Comparison of ENCODE assay signal across 34 mouse cellular contexts in the genomic region with DNA sequence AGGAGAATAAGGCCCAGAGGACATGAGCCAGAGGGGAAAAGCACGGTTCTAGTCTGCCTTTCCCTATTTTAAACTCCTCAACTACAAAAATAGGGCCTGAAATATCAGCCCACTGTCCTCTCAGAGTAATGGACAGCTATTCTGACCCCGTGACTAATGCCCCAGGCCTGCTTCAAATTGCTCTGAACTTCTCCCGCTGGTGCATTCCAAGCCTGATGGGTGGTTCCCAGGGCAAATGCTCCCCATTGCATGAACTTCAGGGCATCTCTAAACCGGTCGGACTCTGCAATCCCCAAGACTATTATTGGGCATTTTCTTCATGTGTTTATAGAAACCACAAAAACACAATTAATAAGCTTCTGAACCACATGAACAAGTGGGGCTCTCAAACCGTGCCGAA. TPM values are rescaled to one million over a fixed set of nuclear protein-coding genes. Genes with fewer than 3 reads are reported as not detected.
DNase-seq lines count a peak whose midpoint lies in the region; ATAC-seq lines count a peak whose summit lies in the region.
"Had no signal": no experiment of that assay in that cellular context is flagged by ENCODE, and none has a peak within 500 bp of the region (broad histone marks: within the 10 kb centered on the region; RNA-seq: fewer than 3 reads in every experiment).

No protein-coding gene starts in this region.

- no peaks in the 10 kb centered on the region for H3K36me3 ChIP-seq in hindbrain, embryonic 11.5 days (ENCODE audit: control insufficient read depth, insufficient read depth, low read length)
- H3K36me3 ChIP-seq in hindbrain, embryonic 14.5 days (replicated peaks; ENCODE audit: control insufficient read depth, insufficient read depth): no peaks in the 10 kb centered on the region
- no peaks in the 10 kb centered on the region for H3K36me3 ChIP-seq in embryonic facial prominence, embryonic 10.5 days (replicated peaks)
- H3K36me3 ChIP-seq: embryonic facial prominence, embryonic 13.5 days; forebrain, embryonic 12.5 days; forebrain, embryonic 15.5 days; G1E; intestine, embryonic 15.5 days had no signal

- H3K27ac ChIP-seq in hindbrain, embryonic 11.5 days (ENCODE audit: low read depth, low read length): no peak overlapping the region
- H3K27ac ChIP-seq in hindbrain, embryonic 14.5 days: no peak overlapping the region
- no peak overlapping the region for H3K27ac ChIP-seq in embryonic facial prominence, embryonic 10.5 days (replicated peaks)
- H3K27ac ChIP-seq: embryonic facial prominence, embryonic 13.5 days; forebrain, embryonic 12.5 days; forebrain, embryonic 15.5 days; heart, adult 2 months; intestine, embryonic 15.5 days had no signal

- no peaks in the 10 kb centered on the region for H3K9me3 ChIP-seq in hindbrain, embryonic 11.5 days (ENCODE audit: control insufficient read depth, low read length)
- H3K9me3 ChIP-seq in hindbrain, embryonic 14.5 days (ENCODE audit: control insufficient read depth, low read length): no peaks in the 10 kb centered on the region
- no peaks in the 10 kb centered on the region for H3K9me3 ChIP-seq in embryonic facial prominence, embryonic 10.5 days
- H3K9me3 ChIP-seq: embryonic facial prominence, embryonic 13.5 days; forebrain, embryonic 12.5 days; forebrain, embryonic 15.5 days; G1E; intestine, embryonic 15.5 days had no signal

- no peak overlapping the region for H3K9ac ChIP-seq in hindbrain, embryonic 11.5 days (ENCODE audit: low read depth, low read length)
- no peak overlapping the region for H3K9ac ChIP-seq in hindbrain, embryonic 14.5 days
- H3K9ac ChIP-seq: embryonic facial prominence, embryonic 13.5 days; forebrain, embryonic 12.5 days; forebrain, embryonic 15.5 days; intestine, embryonic 15.5 days had no signal

- DNase-seq in hindbrain, embryonic 11.5 days (ENCODE audit: low spot score): peak; percentile 6
- no peak for DNase-seq in hindbrain, embryonic 14.5 days (ENCODE audit: low spot score)
- DNase-seq in NIH3T3 (ENCODE audit: low read depth) (peak; percentile 9), adipocyte (ENCODE audit: low spot score) (no peak)
- DNase-seq in embryo, embryonic 11 days: peak; percentile 20
- peak; percentile 13 for DNase-seq in embryonic facial prominence, embryonic 10.5 days (ENCODE audit: low spot score)
- DNase-seq in heart, adult 9 months (ENCODE audit: low spot score in 2 of 2): no peak
- DNase-seq: adrenal gland, adult 2 months; adrenal gland, postnatal 14 days; B cell, adult 2 months; cerebellum, adult 11 months; cerebellum, adult 2 months; cerebellum, postnatal 10 days; cerebellum, postnatal 36 days; gastrocnemius, postnatal 10 days; gastrocnemius, postnatal 36 days; heart, adult 2 months; kidney, adult 2 months had no signal

- H3K4me3 ChIP-seq in hindbrain, embryonic 11.5 days (ENCODE audit: low read depth, low read length): no peak overlapping the region
- no peak overlapping the region for H3K4me3 ChIP-seq in hindbrain, embryonic 14.5 days (replicated peaks; ENCODE audit: low read length)
- H3K4me3 ChIP-seq in embryonic facial prominence, embryonic 10.5 days: no peak overlapping the region
- H3K4me3 ChIP-seq: embryonic facial prominence, embryonic 13.5 days; erythroblast, embryonic 14.5 days; forebrain, embryonic 12.5 days; forebrain, embryonic 15.5 days; heart, adult 2 months; intestine, embryonic 15.5 days had no signal

- WGBS in hindbrain, embryonic 11.5 days: 49% methylated on average over 7 of the region's 7 CpGs
- WGBS in hindbrain, embryonic 14.5 days: 47% methylated on average over 7 of the region's 7 CpGs
- WGBS in embryonic facial prominence, embryonic 10.5 days: 54% methylated on average over 7 of the region's 7 CpGs

- H3K4me1 ChIP-seq in hindbrain, embryonic 11.5 days (replicated peaks; ENCODE audit: control insufficient read depth, insufficient read depth, low read length): no peaks in the 10 kb centered on the region
- H3K4me1 ChIP-seq in hindbrain, embryonic 14.5 days (replicated peaks; ENCODE audit: control insufficient read depth, insufficient read depth, low read length): no peaks in the 10 kb centered on the region
- 0 out of 2 replicates have a peak, but pooled peaks cover 2% of the 10 kb centered on the region for H3K4me1 ChIP-seq in embryonic facial prominence, embryonic 10.5 days
- H3K4me1 ChIP-seq: embryonic facial prominence, embryonic 13.5 days; forebrain, embryonic 12.5 days; forebrain, embryonic 15.5 days had no signal

- no peak overlapping the region for H3K4me2 ChIP-seq in hindbrain, embryonic 11.5 days (replicated peaks; ENCODE audit: low read depth, low read length)
- H3K4me2 ChIP-seq in hindbrain, embryonic 14.5 days (replicated peaks): no peak overlapping the region
- H3K4me2 ChIP-seq: embryonic facial prominence, embryonic 13.5 days; forebrain, embryonic 12.5 days; forebrain, embryonic 15.5 days; heart, embryonic 11.5 days; intestine, embryonic 15.5 days had no signal

- ATAC-seq in hindbrain, embryonic 11.5 days (ENCODE audit: low FRiP score): no peak
- no peak for ATAC-seq in hindbrain, embryonic 14.5 days (ENCODE audit: low FRiP score)
- ATAC-seq in megakaryocyte progenitor cell, adult 5-6 weeks (replicated peaks; ENCODE audit: poor library complexity): no peak
- ATAC-seq: activated CD4-positive, CD25-positive, alpha-beta regulatory T cell, adult 4 months; forebrain, embryonic 15.5 days; hindbrain, embryonic 16.5 days; intestine, embryonic 15.5 days had no signal

- no peaks in the 10 kb centered on the region for H3K27me3 ChIP-seq in hindbrain, embryonic 11.5 days (ENCODE audit: control insufficient read depth, insufficient read depth, low read length)
- H3K27me3 ChIP-seq in hindbrain, embryonic 14.5 days (ENCODE audit: control insufficient read depth, insufficient read depth, low read length): no peaks in the 10 kb centered on the region
- H3K27me3 ChIP-seq in embryonic facial prominence, embryonic 10.5 days (replicated peaks; ENCODE audit: low read depth, poor library complexity, severe bottlenecking): no peaks in the 10 kb centered on the region
- H3K27me3 ChIP-seq: CH12.LX; embryonic facial prominence, embryonic 13.5 days; forebrain, embryonic 12.5 days; forebrain, embryonic 15.5 days; intestine, embryonic 15.5 days had no signal

RNA-seq across cellular contexts. Expression of gene A1cf, which starts 37.1 kb away (rescaled TPM):
- not detected in 2 replicates for polyA plus RNA-seq in hindbrain, embryonic 11.5 days (2014; fragmentation: Nextera tagmentation; extraction: Ambion mirVana)
- polyA plus RNA-seq in hindbrain, embryonic 14.5 days (2014; fragmentation: Nextera tagmentation; extraction: Ambion mirVana): not detected in 2 replicates
- not detected in 2 replicates for polyA plus RNA-seq in embryonic facial prominence, embryonic 10.5 days (2016; fragmentation: Nextera tagmentation; extraction: Ambion mirVana)
- not detected in 2 replicates for total RNA-seq in megakaryocyte progenitor cell, adult 5-6 weeks (2015)
- not detected in 2 replicates for total RNA-seq in megakaryocyte progenitor cell, adult 5-6 weeks (2017)
- total RNA-seq: CH12.LX; gastrocnemius, postnatal 10 days; gastrocnemius, postnatal 36 days; granulocyte monocyte progenitor cell, adult 5-6 weeks; heart, adult 2 months; heart, postnatal 25 days had no signal
- polyA plus RNA-seq: cortical plate, adult 2 months; embryonic facial prominence, embryonic 13.5 days; erythroblast, embryonic 14.5 days; forebrain, embryonic 12.5 days; forebrain, embryonic 15.5 days; G1E; heart, adult 2 months; heart, embryonic 14.5 days; heart, postnatal 0 days; hindbrain, embryonic 16.5 days had no signal

Comparison
In these comparisons a context has a peak if more than half of its experiments do, and no peak if none do; other contexts are left out.
1. DNase-seq: peak in hindbrain, embryonic 11.5 days (single experiment), NIH3T3 (single experiment), embryo, embryonic 11 days (single experiment) and embryonic facial prominence, embryonic 10.5 days (single experiment); none in hindbrain, embryonic 14.5 days (single experiment), adipocyte (single experiment) and heart, adult 9 months (0 of 2).